Mouse (Mus musculus) liver, postnatal 0 days (tissue): ENCODE data around the gene Vwf. TPM values are rescaled to one million over a fixed set of nuclear protein-coding genes. Genes with fewer than 3 reads are reported as not detected.

Source experiments
- ATAC-seq: fragments of 200-750 bp; cut with Nextera tagmentation; 2 replicates; pipeline ENCODE4 v1.8.0; 2017; ENCODE audit warnings: mild to moderate bottlenecking, moderate library complexity
- DNase-seq: peaks from one replicate; pipeline ENCODE4 v3.0.0-alpha.2; 2016
- H3K27ac ChIP-seq: fragments of 300-500 bp; sonication (generic); 2 replicates; pipeline ENCODE4 v1.5.1; 2014; ENCODE audit warnings: antibody characterized with exemption, moderate library complexity, mild to moderate bottlenecking, low read depth
- H3K27me3 ChIP-seq: fragments of 300-500 bp; sonication (generic); 2 replicates; pipeline ENCODE4 v1.6.1; 2014; ENCODE audit warnings: low read length, control low read depth, mixed read lengths; ENCODE audit not compliant: insufficient read depth
- H3K36me3 ChIP-seq: fragments of 300-500 bp; sonication (generic); replicated peaks from 2 replicates; pipeline ENCODE4 v1.6.1; 2014; ENCODE audit warnings: mild to moderate bottlenecking, control low read depth, low read length, moderate library complexity, mixed read lengths; ENCODE audit not compliant: insufficient read depth
- H3K4me1 ChIP-seq: fragments of 300-500 bp; sonication (generic); 2 replicates; pipeline ENCODE4 v1.6.1; 2014; ENCODE audit warnings: antibody characterized with exemption, mild to moderate bottlenecking, control low read depth; ENCODE audit not compliant: insufficient read depth
- H3K4me2 ChIP-seq: fragments of 300-500 bp; sonication (generic); 2 replicates; pipeline ENCODE4 v1.6.1; 2014; ENCODE audit warnings: low read depth, mild to moderate bottlenecking, low read length, moderate library complexity, mixed read lengths
- H3K4me3 ChIP-seq: fragments of 300-500 bp; sonication (generic); 2 replicates; pipeline ENCODE4 v1.5.1; 2014; ENCODE audit warnings: low read depth, low read length
- H3K9ac ChIP-seq: fragments of 300-500 bp; sonication (generic); replicated peaks from 2 replicates; pipeline ENCODE4 v1.6.1; 2014; ENCODE audit warnings: mild to moderate bottlenecking, moderate library complexity
- H3K9me3 ChIP-seq: fragments of 300-500 bp; sonication (generic); 2 replicates; pipeline ENCODE4 v1.6.1; 2016; ENCODE audit warnings: mild to moderate bottlenecking, control low read depth, low read length, mixed read lengths
- CTCF ChIP-seq: sonication (generic); IDR thresholded peaks from 2 replicates; pipeline ENCODE4 v1.5.1; 2016; ENCODE audit warnings: antibody characterized with exemption, low read depth
- EP300 ChIP-seq: IDR thresholded peaks from 2 replicates; pipeline ENCODE4 v1.6.1; 2016; ENCODE audit warnings: antibody characterized with exemption, low read depth, mild to moderate bottlenecking
- WGBS: fragments of 180-500 bp; shearing (Covaris S2); extraction: QIAGEN DNeasy Blood & Tissue Kit; methylation state at CpG from one replicate; pipeline ENCODE4 v1.1.7; 2014; ENCODE audit not compliant: insufficient replicate concordance; 5-methylcytosine and 5-hydroxymethylcytosine counted together
- polyA plus RNA-seq: library from polyadenylated mRNA; unstranded; fragments of >200 nt; fragmentation: Nextera tagmentation; extraction: Ambion mirVana; gene quantifications from 2 replicates; pipeline ENCODE4 v1.2.1, GENCODE M21; 2015

Vwf gene
- polyA plus RNA-seq, 1 experiment from 2014 or later = 14.8 TPM

DNA sequence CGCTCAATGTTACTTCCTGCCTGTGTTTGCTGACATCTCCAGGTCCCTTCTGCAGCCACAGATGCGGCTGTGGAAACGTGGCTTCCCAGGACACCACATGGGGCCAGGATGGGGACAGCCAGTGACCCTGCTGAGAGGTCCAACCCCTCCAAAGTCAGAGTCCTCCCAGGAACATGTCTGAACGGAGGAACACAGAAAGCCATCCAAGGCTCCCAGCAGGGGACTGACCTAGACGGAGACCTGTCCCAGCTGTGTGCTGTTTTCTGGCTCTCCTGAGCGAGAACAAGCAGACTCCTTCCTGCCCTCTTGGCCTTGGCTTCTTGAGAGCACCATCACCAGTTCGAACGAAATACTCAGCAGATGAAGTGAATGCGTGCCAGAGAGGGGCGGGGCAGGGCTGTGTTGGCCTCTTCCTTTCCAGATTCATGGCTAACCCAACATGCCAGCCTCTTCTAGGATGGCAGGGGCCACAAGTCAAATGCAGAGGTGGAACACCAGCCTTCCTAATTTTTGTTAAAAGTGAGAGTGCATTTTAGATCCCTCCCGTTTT, 183.5 kb downstream of the Vwf start:
- DNase-seq = no peak
- H3K4me1 ChIP-seq = no peaks in the 10 kb centered on the region
- no peak overlapping the region for H3K27ac ChIP-seq
- no peak overlapping the region for H3K4me2 ChIP-seq
- TF ChIP-seq EP300 (no peak), CTCF (no peak)
- whole genome bisulfite sequencing = 64% methylated on average over 11 of the region's 11 CpGs
- H3K4me3 ChIP-seq = no peak overlapping the region
- no peaks in the 10 kb centered on the region for H3K36me3 ChIP-seq
- no peak for ATAC-seq
- no peak overlapping the region for H3K9ac ChIP-seq
- no peaks in the 10 kb centered on the region for H3K27me3 ChIP-seq
- H3K9me3 ChIP-seq = no peaks in the 10 kb centered on the region

Other genes starting within 250 kb of the Vwf start
- 31.8 TPM in 2 replicates for gene Ltbr, start 232.9 kb upstream of the Vwf start, polyA plus RNA-seq
- 0.76 and 1.1 TPM in 2 replicates for gene Scnn1a, start 226.1 kb upstream of the Vwf start, polyA plus RNA-seq
- 40.5 and 41.1 TPM in 2 replicates for gene Tnfrsf1a, start 197.4 kb upstream of the Vwf start, polyA plus RNA-seq
- 1.1 and 1.2 TPM in 2 replicates for gene Plekhg6, start 166.0 kb upstream of the Vwf start, polyA plus RNA-seq
- 243 and 249 TPM in 2 replicates for gene Cd9, start 52.0 kb upstream of the Vwf start, polyA plus RNA-seq
- not detected in 2 replicates for gene Ano2, start 143.6 kb downstream of the Vwf start, polyA plus RNA-seq